Mouse (Mus musculus) retina, postnatal 7 days (tissue): Measurements from ENCODE around the gene Chd1l.

ENCODE experiments used
- DNase-seq: peaks from one replicate; pipeline ENCODE4 v3.0.0-alpha.2; 2012; ENCODE audit warnings: low read depth, low spot score

Gene Chd1l

DNA sequence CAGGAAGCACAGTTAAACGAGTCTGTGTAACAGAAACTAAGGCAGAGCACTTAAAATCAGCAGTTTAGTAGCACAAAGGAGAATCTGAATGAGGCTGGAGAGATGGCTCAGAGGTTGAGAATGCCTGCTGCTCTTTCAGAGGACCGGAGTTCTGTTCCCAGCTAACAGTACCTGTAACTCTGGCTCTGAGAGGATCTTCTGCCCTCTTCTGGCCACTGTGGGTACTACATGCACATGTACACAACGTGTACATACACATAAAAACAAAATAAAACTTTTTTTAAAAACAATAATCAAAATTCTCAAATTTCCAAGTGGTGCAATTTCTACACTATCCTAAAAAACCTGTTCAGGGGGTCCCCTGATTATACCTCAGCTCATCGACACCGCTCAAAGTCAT, 85.2 kb downstream of the Chd1l start:
- no peak for DNase-seq

DNA sequence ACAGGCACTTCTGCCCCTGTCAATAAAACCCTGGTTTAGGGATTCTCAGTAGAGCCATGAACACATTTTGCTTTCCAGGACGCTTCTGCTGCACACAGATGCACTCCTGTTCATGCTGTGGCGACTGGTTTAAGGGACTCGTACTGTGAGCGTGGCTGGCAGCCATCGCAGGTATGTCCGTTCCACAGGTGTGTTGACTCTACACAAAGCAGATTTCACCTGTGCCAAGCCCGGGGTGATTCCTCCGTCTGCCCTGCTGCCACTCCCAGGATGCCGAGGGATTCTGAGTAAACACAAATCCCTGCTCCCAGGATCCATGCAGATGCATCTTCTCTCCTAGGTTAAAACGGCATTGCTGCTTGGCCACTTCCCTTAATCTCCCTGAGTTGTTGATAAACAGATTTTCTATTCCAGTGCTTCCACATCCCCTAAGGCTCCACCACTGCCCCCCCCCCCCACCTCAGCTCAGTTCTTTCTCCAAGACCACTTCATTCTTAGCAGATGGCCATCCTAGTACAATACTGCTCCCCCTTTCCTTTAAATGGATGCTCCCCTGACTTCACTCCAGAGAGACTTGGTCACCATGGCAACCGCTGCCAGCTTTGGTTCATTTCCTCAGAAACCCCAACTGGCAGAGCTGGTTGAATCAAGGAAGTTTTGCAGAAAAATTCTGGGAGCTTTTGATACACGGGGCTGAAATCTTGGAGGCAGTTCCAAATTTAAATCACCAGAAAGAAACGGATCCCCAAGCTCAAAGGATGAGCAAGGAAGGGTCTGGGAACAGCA, 87.9 kb downstream of the Chd1l start:
- DNase-seq: no peak

DNA sequence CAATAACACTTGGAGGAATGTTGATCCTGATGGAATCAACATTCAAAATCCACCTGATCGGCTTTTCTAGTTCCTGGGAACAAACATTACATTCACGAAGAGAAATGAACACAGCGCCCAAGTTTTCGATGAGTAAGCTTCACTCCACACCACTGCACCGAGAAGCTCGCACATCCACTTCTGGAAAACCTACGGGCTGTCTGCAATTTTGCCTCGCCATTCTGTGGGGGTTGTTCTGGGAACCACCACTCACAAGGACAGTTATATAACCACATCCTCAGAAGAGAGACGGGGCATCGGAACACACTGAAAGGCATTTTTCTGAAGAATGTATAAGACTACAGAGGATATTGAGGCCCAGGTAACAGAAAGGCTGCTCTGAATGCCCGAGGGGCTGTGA, 90.1 kb downstream of the Chd1l start:
- DNase-seq: no peak

DNA sequence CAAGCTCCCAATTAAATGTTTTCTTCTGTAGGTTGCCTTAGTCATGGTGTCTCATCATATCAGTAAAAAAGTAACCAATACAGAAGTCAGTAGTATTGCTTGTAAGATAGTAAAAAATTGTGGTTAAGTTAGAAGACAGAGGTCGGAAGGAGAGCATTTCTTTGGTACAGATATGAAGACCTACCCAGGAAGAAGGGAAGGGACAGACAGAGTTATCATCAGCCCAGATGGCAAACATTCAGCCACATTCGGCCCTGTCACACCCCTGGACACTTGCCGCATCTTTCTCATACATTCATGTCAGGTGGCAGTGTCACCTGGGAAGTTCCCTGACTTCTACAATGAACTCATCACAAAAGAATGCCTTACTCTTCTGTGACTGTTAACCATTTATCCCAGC, 97.7 kb downstream of the Chd1l start:
- no peak for DNase-seq
